Mouse (Mus musculus) limb, embryonic 10.5 days (tissue): ENCODE results near the gene Gm35315. TPM values are rescaled to one million over a fixed set of nuclear protein-coding genes. Genes with fewer than 3 reads are reported as not detected.
"Not testable (repeated sequence)": the region's sequence is repeated elsewhere in the genome, so short reads cannot be mapped to it uniquely, and the experiment has no call there.

Source experiments
- DNase-seq: peaks from one replicate; pipeline ENCODE4 v3.0.0-alpha.2; 2017; ENCODE audit warnings: low spot score
- H3K27ac ChIP-seq: fragments of 300-500 bp; sonication (generic); 2 replicates; pipeline ENCODE4 v1.5.1; 2016; ENCODE audit warnings: mild to moderate bottlenecking
- H3K27me3 ChIP-seq: fragments of 300-500 bp; sonication (generic); 2 replicates; pipeline ENCODE4 v1.6.1; 2016; ENCODE audit warnings: low read depth, mild to moderate bottlenecking; ENCODE audit not compliant: poor library complexity, severe bottlenecking
- H3K36me3 ChIP-seq: fragments of 300-500 bp; sonication (generic); 2 replicates; pipeline ENCODE4 v1.6.1; 2016; ENCODE audit warnings: mild to moderate bottlenecking, moderate library complexity
- H3K4me1 ChIP-seq: fragments of 300-500 bp; sonication (generic); 2 replicates; pipeline ENCODE4 v1.6.1; 2016
- H3K4me3 ChIP-seq: fragments of 300-500 bp; sonication (generic); 2 replicates; pipeline ENCODE4 v1.5.1; 2016; ENCODE audit warnings: mild to moderate bottlenecking, moderate library complexity
- H3K9me3 ChIP-seq: fragments of 300-500 bp; sonication (generic); replicated peaks from 2 replicates; pipeline ENCODE4 v1.6.1; 2016; ENCODE audit warnings: mild to moderate bottlenecking
- WGBS: fragments of 180-500 bp; shearing (Covaris S2); methylation state at CpG from one replicate; pipeline ENCODE4 v1.1.7; 2016; 5-methylcytosine and 5-hydroxymethylcytosine counted together
- polyA plus RNA-seq: library from polyadenylated mRNA; unstranded; fragments of >200 nt; fragmentation: Nextera tagmentation; extraction: Ambion mirVana; gene quantifications from 2 replicates; pipeline ENCODE4 v1.2.1, GENCODE M21; 2016

Gene Gm35315
- polyA plus RNA-seq, 1 experiment from 2014 or later = 2.0 TPM

GRCm38 (mm10) chr5:110094847-110095213, 610 bp upstream of the Gm35315 start:
- H3K27me3 ChIP-seq = no peaks in the 10 kb centered on the region
- H3K36me3 ChIP-seq = no peaks in the 10 kb centered on the region
- peak overlapping the region; percentile 66 for H3K4me3 ChIP-seq
- DNase-seq = peak; percentile 50
- no peaks in the 10 kb centered on the region for H3K9me3 ChIP-seq
- peaks cover 16% of the 10 kb centered on the region for H3K4me1 ChIP-seq
- H3K27ac ChIP-seq = peak overlapping the region; percentile 89
- 9% methylated on average over 4 of the region's 4 CpGs for WGBS

DNA sequence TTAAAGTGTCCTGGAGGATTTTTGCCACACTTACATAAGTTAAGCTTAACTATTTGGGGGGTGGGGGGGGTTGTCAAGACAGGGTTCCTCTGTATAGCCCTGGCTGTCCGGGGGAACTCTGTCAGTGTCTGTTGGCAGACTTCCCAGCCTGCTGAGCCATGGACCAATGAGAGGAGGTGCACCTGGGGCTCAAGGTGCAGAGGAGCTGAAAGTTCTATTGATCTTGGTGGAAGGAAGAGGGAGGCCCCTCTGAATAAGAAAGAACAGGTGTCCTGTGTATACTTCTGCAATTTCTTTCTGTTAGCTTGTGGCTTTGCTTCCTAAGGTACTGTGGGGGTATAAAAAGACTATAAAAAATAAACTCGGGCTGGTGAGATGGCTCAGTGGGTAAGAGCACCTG, 2.7 kb downstream of the Gm35315 start:
- Histone ChIP-seq H3K27me3 (no peaks in the 10 kb centered on the region), H3K9me3 (no peaks in the 10 kb centered on the region)

GRCm38 (mm10) chr5:110086161-110086866, 7.9 kb downstream of the Gm35315 start:
- Histone ChIP-seq H3K27ac (no peak overlapping the region), H3K27me3 (no peaks in the 10 kb centered on the region), H3K36me3 (no peaks in the 10 kb centered on the region), H3K4me3 (no peak overlapping the region), H3K9me3 (no peaks in the 10 kb centered on the region), H3K4me1 (no peaks in the 10 kb centered on the region)
- DNase-seq = no peak
- WGBS = 25% methylated on average over 14 of the region's 14 CpGs

More for the DNA sequence above, 2.7 kb downstream of the Gm35315 start:
- no peak for DNase-seq
- Histone ChIP-seq H3K27ac (no peak overlapping the region), H3K4me3 (no peak overlapping the region), H3K36me3 (no peaks in the 10 kb centered on the region), H3K4me1 (peaks cover 7% of the 10 kb centered on the region)
- 79% methylated on average over 2 of the region's 2 CpGs for WGBS

- Histone ChIP-seq H3K27me3 (no peaks in the 10 kb centered on the region), H3K9me3 (peaks cover 10% of the 10 kb centered on the region; the same call in 1 of the 2 replicates), H3K4me3 (no peak overlapping the region), H3K4me1 (no peaks in the 10 kb centered on the region), H3K36me3 (peaks cover 13% of the 10 kb centered on the region), H3K27ac (no peak overlapping the region)
- no peak for DNase-seq
- WGBS = 83% methylated on average over 4 of the region's 4 CpGs
Observed at GRCm38 (mm10) chr5:110082961-110083360, 11.3 kb downstream of the Gm35315 start.

GRCm38 (mm10) chr5:110072413-110072812, 21.8 kb downstream of the Gm35315 start, which contains the start of gene Gm17655:
Gm17655 (minus strand) TSS chr5:110072513.
- not testable (repeated sequence) for H3K27ac ChIP-seq, H3K9me3 ChIP-seq, DNase-seq, H3K27me3 ChIP-seq, H3K4me3 ChIP-seq, H3K36me3 ChIP-seq, H3K4me1 ChIP-seq
- WGBS = 90% methylated on average over 2 of the region's 2 CpGs

GRCm38 (mm10) chr5:110057637-110058408, 36.4 kb downstream of the Gm35315 start:
- H3K4me1 ChIP-seq = no peaks in the 10 kb centered on the region
- peak overlapping the region; percentile 77 for H3K27ac ChIP-seq
- no peaks in the 10 kb centered on the region for H3K27me3 ChIP-seq
- H3K4me3 ChIP-seq = peak overlapping the region; percentile 64
- no peaks in the 10 kb centered on the region for H3K36me3 ChIP-seq
- DNase-seq = peak; percentile 73
- 1% methylated on average over 19 of the region's 19 CpGs for WGBS
- H3K9me3 ChIP-seq = no peaks in the 10 kb centered on the region

Other genes starting within 250 kb of the Gm35315 start
- gene Gm15446, start 171.0 kb downstream of the Gm35315 start, polyA plus RNA-seq = 0.79 and 0.97 TPM in 2 replicates
- gene Zfp932, start 97.9 kb downstream of the Gm35315 start, polyA plus RNA-seq = 20.9 and 24.6 TPM in 2 replicates
- gene Gm17655, start 21.9 kb downstream of the Gm35315 start, polyA plus RNA-seq = 5.6 and 7.0 TPM in 2 replicates
- 1.8 and 2.1 TPM in 2 replicates for gene Plcxd1, start 5.5 kb upstream of the Gm35315 start, polyA plus RNA-seq
- 34.3 and 35.3 TPM in 2 replicates for gene Gtpbp6, start 13.8 kb upstream of the Gm35315 start, polyA plus RNA-seq
- 4.4 and 5.2 TPM in 2 replicates for gene Zfp605, start 15.7 kb upstream of the Gm35315 start, polyA plus RNA-seq
- 30.4 and 31.4 TPM in 2 replicates for gene Chfr, start 41.4 kb upstream of the Gm35315 start, polyA plus RNA-seq
- 17.5 and 23.1 TPM in 2 replicates for gene Golga3, start 82.3 kb upstream of the Gm35315 start, polyA plus RNA-seq
- gene Ankle2, start 136.6 kb upstream of the Gm35315 start, polyA plus RNA-seq = 32.9 and 38.7 TPM in 2 replicates
- gene Pgam5, start 175.5 kb upstream of the Gm35315 start, polyA plus RNA-seq = 103 and 105 TPM in 2 replicates
- gene Pxmp2, start 191.8 kb upstream of the Gm35315 start, polyA plus RNA-seq = 9.2 and 10.0 TPM in 2 replicates
- 56.1 and 56.5 TPM in 2 replicates for gene Pole, start 191.9 kb upstream of the Gm35315 start, polyA plus RNA-seq
- 0.39 and 0.66 TPM in 2 replicates for gene P2rx2, start 248.8 kb upstream of the Gm35315 start, polyA plus RNA-seq